Mouse (Mus musculus) hindbrain, postnatal 0 days (tissue): ENCODE measurements at regions not wholly inside any gene's neighbourhood (a gene's known extent, or its start where the extent isn't known, plus 50 kb on each side); places are given as distances from the start of the nearest gene placed in this dataset.
A peak's percentile ranks its signal among the peaks of the same experiment; 100 is the strongest.

Experiments used
- ATAC-seq: fragments of 200-750 bp; cut with Nextera tagmentation; 2 replicates; pipeline ENCODE4 v1.8.0; 2017; ENCODE audit warnings: mild to moderate bottlenecking, moderate TSS enrichment, moderate library complexity
- DNase-seq: peaks from one replicate; pipeline ENCODE4 v3.0.0-alpha.2; 2015; ENCODE audit warnings: low spot score
- H3K27ac ChIP-seq: fragments of 300-500 bp; sonication (generic); 2 replicates; pipeline ENCODE4 v1.5.1; 2014; ENCODE audit warnings: mild to moderate bottlenecking
- H3K27me3 ChIP-seq: fragments of 300-500 bp; sonication (generic); 2 replicates; pipeline ENCODE4 v1.6.1; 2014; ENCODE audit warnings: low read length, mixed read lengths; ENCODE audit not compliant: insufficient read depth
- H3K36me3 ChIP-seq: fragments of 300-500 bp; sonication (generic); 2 replicates; pipeline ENCODE4 v1.6.1; 2014; ENCODE audit warnings: low read length, mixed read lengths; ENCODE audit not compliant: insufficient read depth
- H3K4me1 ChIP-seq: fragments of 300-500 bp; sonication (generic); 2 replicates; pipeline ENCODE4 v1.6.1; 2014; ENCODE audit warnings: antibody characterized with exemption, low read length, mixed read lengths; ENCODE audit not compliant: insufficient read depth
- H3K4me2 ChIP-seq: fragments of 300-500 bp; sonication (generic); 2 replicates; pipeline ENCODE4 v1.6.1; 2014; ENCODE audit warnings: low read depth, mild to moderate bottlenecking, low read length, moderate library complexity, mixed read lengths
- H3K4me3 ChIP-seq: fragments of 300-500 bp; sonication (generic); 2 replicates; pipeline ENCODE4 v1.5.1; 2014; ENCODE audit warnings: low read length
- H3K9ac ChIP-seq: fragments of 300-500 bp; sonication (generic); replicated peaks from 2 replicates; pipeline ENCODE4 v1.6.1; 2014; ENCODE audit warnings: mild to moderate bottlenecking, low read length, moderate library complexity, mixed read lengths
- H3K9me3 ChIP-seq: fragments of 300-500 bp; sonication (generic); 2 replicates; pipeline ENCODE4 v1.6.1; 2016; ENCODE audit warnings: low read length, mixed read lengths
- CTCF ChIP-seq: IDR thresholded peaks from 2 replicates; pipeline ENCODE4 v1.5.1; 2016; ENCODE audit warnings: antibody characterized with exemption, control low read depth, low read depth
- WGBS: fragments of 180-500 bp; shearing (Covaris S2); extraction: QIAGEN DNeasy Blood & Tissue Kit; methylation state at CpG from one replicate; pipeline ENCODE4 v1.1.7; 2014; 5-methylcytosine and 5-hydroxymethylcytosine counted together

DNA sequence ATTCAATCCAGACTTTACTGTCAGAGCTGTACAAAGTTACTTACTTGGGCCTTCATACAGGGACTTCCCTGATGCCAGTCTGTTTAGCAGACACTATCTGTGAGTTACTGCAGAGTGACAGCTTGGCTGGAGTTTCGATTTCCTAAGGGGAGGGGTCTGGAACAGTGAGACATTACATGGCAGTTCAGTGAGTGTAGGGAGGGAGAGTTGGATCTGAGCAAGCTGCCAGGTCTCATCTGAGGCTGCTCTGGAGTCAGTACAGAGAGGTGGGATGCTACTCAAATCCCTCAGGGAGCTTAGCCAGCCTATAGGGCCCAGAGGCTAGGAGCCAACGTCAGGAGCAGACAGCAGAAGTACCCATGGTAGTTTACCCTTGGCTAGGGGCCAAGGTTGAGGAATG, 1329.8 kb upstream of the Nr2f1 start:
- Histone ChIP-seq H3K9ac (no peak overlapping the region), H3K4me3 (no peak overlapping the region), H3K36me3 (no peaks in the 10 kb centered on the region), H3K9me3 (no peaks in the 10 kb centered on the region), H3K27ac (no peak overlapping the region), H3K4me2 (no peak overlapping the region), H3K27me3 (no peaks in the 10 kb centered on the region), H3K4me1 (no peaks in the 10 kb centered on the region)
- ATAC-seq (peak; percentile 69), DNase-seq (peak; percentile 20)
- WGBS, result 34% methylated on average over 2 of the region's 2 CpGs
- TF ChIP-seq CTCF, result no peak

DNA sequence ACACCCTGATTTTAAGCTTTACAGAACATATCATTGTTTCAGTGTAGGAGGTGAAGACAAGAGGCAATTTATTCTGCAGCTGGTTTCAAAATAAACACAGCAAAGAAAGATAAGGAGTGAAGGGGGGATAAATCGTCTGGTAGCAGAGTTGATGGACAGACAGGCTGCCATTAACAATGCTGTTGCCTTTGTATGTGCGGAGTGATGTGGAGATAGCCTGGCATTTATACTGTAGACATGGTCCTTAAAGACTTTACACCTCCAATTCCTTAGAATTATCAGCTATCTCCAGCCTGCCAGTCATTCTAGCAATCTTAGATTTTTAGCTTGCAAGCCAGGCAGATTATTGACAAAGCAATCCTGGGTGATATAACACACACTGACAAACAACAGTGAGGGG, 1332.5 kb upstream of the Arrdc3 start:
- 55% methylated on average over 2 of the region's 2 CpGs for WGBS
- H3K27ac ChIP-seq, result no peak overlapping the region
- no peaks in the 10 kb centered on the region for H3K4me1 ChIP-seq
- H3K4me3 ChIP-seq, result no peak overlapping the region
- no peak overlapping the region for H3K4me2 ChIP-seq
- H3K36me3 ChIP-seq, result no peaks in the 10 kb centered on the region
- no peaks in the 10 kb centered on the region for H3K9me3 ChIP-seq
- no peak for ATAC-seq
- no peak for DNase-seq
- no peak overlapping the region for H3K9ac ChIP-seq
- H3K27me3 ChIP-seq, result no peaks in the 10 kb centered on the region
- TF ChIP-seq CTCF, result no peak

DNA sequence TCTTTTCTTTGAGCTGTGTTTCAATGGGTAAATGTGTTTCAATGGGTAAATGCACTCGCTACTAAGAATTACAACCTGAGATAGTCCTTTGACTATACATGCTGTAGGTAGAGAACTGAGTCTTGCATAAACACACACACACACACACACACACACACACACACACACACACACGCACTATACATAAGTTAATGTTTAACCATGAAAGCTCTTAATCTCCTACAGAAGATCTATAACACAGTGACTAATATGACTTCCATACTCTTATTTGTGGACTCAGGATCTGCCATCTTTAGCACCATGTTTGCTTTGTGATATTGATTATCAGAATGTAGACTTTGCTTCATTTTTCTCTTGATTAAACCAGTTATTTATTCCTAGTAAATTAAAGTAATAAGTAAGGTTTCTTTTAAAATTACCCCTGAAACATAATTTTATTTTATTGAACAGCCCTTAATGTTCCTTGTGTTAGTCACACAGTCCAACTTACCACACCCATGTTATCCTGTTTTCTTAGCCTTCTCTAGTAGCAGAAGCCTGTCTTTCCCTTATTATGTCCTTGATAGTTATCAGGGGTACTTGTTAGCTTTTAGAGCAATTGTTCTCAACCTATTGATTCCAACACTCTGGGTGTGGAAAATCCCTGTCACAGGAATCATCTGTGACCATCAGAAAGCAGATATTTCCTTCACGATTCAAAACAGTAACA, 1327.5 kb upstream of the Arrdc3 start:
- H3K27me3 ChIP-seq, result no peaks in the 10 kb centered on the region
- no peak overlapping the region for H3K4me2 ChIP-seq
- WGBS, result 91% methylated on average over 3 of the region's 3 CpGs
- DNase-seq, result no peak
- no peak overlapping the region for H3K9ac ChIP-seq
- no peak overlapping the region for H3K27ac ChIP-seq
- no peaks in the 10 kb centered on the region for H3K36me3 ChIP-seq
- TF ChIP-seq CTCF, result no peak
- no peaks in the 10 kb centered on the region for H3K4me1 ChIP-seq
- no peaks in the 10 kb centered on the region for H3K9me3 ChIP-seq
- no peak for ATAC-seq
- no peak overlapping the region for H3K4me3 ChIP-seq
